Mouse (Mus musculus): ENCODE measurements around the gene Habp2. TPM values are rescaled to one million over a fixed set of nuclear protein-coding genes. Genes with fewer than 3 reads are reported as not detected.

The Habp2 gene
- polyA plus RNA-seq, 1 experiment = not detected

- Histone ChIP-seq H3K4me1 (peaks cover 5% of the 10 kb centered on the region), H3K9me3 (no peaks in the 10 kb centered on the region), H3K36me3 (replicated peaks; ENCODE audit: low read length) (no peaks in the 10 kb centered on the region), H3K4me3 (replicated peaks) (no peak overlapping the region), H3K27me3 (replicated peaks) (peaks cover 28% of the 10 kb centered on the region)
- no peak for TF ChIP-seq GATA1 (IDR thresholded peaks at IDR 0.05; ENCODE audit: borderline replicate concordance, low read length)
- TF ChIP-seq FLI1 (IDR thresholded peaks at IDR 0.05; ENCODE audit: low read length) = no peak
Measured at GRCm38 (mm10) chr19:56321303-56321920, 34.5 kb downstream of the Habp2 start.

DNA sequence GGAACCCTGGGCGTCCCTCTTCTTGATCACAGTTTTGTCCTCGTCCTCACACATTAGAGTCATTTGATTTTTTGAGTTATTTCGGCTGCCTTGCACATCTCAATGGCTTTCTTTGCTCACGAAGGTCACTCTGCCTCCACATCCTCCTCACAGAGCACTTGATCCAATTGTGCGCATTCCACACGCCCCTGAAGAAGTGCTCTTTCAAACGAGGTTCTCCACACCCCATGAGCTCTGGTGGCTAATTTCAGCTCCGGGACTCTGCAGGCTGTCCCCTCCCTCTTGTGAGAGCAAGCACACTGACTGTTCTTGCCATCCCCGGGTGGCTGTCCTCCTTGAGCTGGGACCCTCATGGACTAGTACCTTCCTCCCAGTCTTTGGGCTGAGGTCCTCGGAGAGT, 38.7 kb downstream of the Habp2 start:
- H3K36me3 ChIP-seq (replicated peaks; ENCODE audit: low read length) = no peaks in the 10 kb centered on the region
- peaks cover 12% of the 10 kb centered on the region for H3K27me3 ChIP-seq (replicated peaks)
- no peaks in the 10 kb centered on the region for H3K4me1 ChIP-seq
- H3K9me3 ChIP-seq = no peaks in the 10 kb centered on the region
- TF ChIP-seq FLI1 (IDR thresholded peaks at IDR 0.05; ENCODE audit: low read length) = no peak
- no peak for TF ChIP-seq GATA1 (IDR thresholded peaks at IDR 0.05; ENCODE audit: borderline replicate concordance, low read length)
- H3K4me3 ChIP-seq (replicated peaks) = no peak overlapping the region

DNA sequence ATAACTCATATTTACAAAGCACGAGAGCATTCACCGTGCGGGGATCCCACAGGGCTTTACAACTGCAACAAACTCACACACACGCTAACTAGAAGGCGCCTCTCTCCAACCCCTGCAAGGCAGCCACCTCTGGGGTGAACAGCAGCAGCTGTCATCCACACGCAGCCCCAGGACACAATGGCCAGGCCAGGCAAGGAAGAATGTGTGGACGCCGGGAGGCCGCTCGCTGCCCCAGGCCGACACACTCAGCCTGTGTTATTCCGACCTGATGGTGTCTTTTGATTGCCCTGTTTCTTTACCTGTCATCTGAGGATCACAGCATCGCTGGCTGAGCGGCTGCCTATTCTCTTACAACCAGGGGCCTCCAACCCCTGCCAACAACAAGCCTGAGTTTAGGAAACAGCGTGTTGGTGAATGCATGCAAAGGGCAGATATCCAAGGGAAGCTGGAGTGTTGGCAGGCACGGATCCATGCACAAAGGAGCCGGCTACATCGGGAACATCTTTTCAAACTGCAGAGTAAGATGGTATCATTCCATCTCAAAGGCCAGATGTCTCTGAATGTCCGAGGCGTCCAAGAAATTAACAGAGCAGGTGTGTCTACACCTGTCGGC, 39.4 kb downstream of the Habp2 start:
- Histone ChIP-seq H3K36me3 (replicated peaks; ENCODE audit: low read length) (no peaks in the 10 kb centered on the region), H3K4me3 (replicated peaks) (no peak overlapping the region), H3K27me3 (replicated peaks) (peaks cover 10% of the 10 kb centered on the region), H3K9me3 (no peaks in the 10 kb centered on the region), H3K4me1 (no peaks in the 10 kb centered on the region)
- no peak for TF ChIP-seq GATA1 (IDR thresholded peaks at IDR 0.05; ENCODE audit: borderline replicate concordance, low read length)
- TF ChIP-seq FLI1 (IDR thresholded peaks at IDR 0.05; ENCODE audit: low read length) = no peak

DNA sequence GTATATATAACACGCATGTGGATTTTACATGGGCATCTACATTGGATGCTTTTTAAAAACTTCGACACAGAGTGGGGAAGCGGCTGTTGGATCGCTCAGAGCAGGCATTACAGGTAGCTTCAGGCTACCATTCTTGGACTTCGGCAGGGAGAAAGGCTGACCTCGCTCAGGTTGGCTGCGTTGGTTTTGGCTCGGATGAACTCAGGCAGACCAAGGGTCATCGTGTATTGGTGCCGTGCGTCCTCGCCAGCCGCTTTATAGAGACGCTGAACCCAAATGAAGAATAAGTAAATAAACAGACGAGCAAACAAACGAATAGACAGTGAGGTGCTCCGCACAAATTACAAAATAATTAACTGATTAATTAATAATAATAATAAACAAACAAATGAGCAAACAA, 49.4 kb downstream of the Habp2 start:
- Histone ChIP-seq H3K9me3 (no peaks in the 10 kb centered on the region), H3K4me1 (peaks cover 3% of the 10 kb centered on the region; the same call in 1 of the 2 replicates), H3K27me3 (replicated peaks) (peaks cover 19% of the 10 kb centered on the region), H3K4me3 (replicated peaks) (no peak overlapping the region), H3K36me3 (replicated peaks; ENCODE audit: low read length) (no peaks in the 10 kb centered on the region)
- TF ChIP-seq FLI1 (IDR thresholded peaks at IDR 0.05; ENCODE audit: low read length) (no peak), GATA1 (IDR thresholded peaks at IDR 0.05; ENCODE audit: borderline replicate concordance, low read length) (no peak)

DNA sequence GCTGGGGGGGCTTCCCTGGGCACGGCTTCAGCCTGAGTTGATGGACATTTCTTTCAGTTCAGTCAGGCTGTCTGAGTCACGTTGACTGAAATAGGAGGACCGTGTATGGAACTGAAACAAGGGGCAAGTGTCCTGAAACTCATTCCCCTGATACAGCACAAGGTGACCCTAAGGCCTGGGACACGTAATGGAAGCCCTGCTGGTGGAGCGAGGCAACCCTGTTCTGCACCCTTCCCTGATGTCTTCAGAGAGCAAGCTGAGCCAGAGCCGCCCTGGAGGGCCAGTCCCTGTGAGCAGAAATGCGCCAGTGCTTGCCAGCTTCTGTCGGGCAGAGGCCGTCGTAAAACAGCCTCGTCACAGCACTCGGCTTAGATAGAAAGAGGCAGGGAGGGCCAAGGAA, 49.9 kb downstream of the Habp2 start:
- H3K4me3 ChIP-seq (replicated peaks) = no peak overlapping the region
- H3K36me3 ChIP-seq (replicated peaks; ENCODE audit: low read length) = no peaks in the 10 kb centered on the region
- no peaks in the 10 kb centered on the region for H3K9me3 ChIP-seq
- peaks cover 23% of the 10 kb centered on the region for H3K27me3 ChIP-seq (replicated peaks)
- TF ChIP-seq FLI1 (IDR thresholded peaks at IDR 0.05; ENCODE audit: low read length) = no peak
- no peak for TF ChIP-seq GATA1 (IDR thresholded peaks at IDR 0.05; ENCODE audit: borderline replicate concordance, low read length)
- H3K4me1 ChIP-seq = peaks cover 3% of the 10 kb centered on the region; the same call in 1 of the 2 replicates

GRCm38 (mm10) chr19:56342006-56342405, 55.1 kb downstream of the Habp2 start:
- TF ChIP-seq GATA1 (IDR thresholded peaks at IDR 0.05; ENCODE audit: borderline replicate concordance, low read length) (no peak), FLI1 (IDR thresholded peaks at IDR 0.05; ENCODE audit: low read length) (no peak)
- Histone ChIP-seq H3K4me1 (peaks cover 3% of the 10 kb centered on the region; the same call in 1 of the 2 replicates), H3K9me3 (no peaks in the 10 kb centered on the region), H3K36me3 (replicated peaks; ENCODE audit: low read length) (no peaks in the 10 kb centered on the region), H3K27me3 (replicated peaks) (peaks cover 36% of the 10 kb centered on the region), H3K4me3 (replicated peaks) (no peak overlapping the region)

DNA sequence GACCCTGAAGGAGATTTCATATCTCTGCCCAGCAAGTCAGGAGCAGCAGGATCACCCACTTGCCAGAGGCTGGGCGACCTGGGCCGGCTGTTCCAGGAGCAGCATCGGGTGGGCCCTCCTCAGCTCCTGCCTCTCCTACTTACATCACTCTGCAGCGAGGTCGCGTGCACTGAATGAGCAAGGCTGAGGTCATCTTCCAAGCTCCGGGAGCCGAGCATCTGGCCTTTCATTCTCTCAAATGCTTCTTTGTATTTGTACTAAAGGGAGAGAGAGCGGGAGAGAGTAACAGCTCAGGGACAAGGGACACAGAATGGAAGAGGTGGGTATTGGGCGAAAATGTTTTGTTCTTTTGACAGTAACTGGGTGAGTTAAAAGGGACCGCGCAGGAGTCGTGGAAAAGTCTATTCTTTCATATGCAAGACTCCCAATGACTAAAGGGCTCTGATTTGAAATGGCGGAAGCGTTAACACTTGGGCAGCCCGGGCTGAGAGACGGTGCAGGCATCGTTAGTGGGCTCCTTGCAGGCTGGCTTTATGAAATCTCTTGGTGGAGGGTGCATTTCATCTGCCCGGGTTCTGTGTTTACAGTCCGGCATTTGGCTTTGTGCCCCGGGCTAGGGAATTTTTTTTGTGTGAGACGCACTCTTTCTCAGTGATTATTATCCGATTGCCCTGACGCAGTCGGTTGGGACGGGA, 57.1 kb downstream of the Habp2 start:
- Histone ChIP-seq H3K9me3 (no peaks in the 10 kb centered on the region), H3K4me1 (peaks cover 3% of the 10 kb centered on the region; the same call in 1 of the 2 replicates), H3K4me3 (replicated peaks) (no peak overlapping the region), H3K27me3 (replicated peaks) (peaks cover 36% of the 10 kb centered on the region), H3K36me3 (replicated peaks; ENCODE audit: low read length) (no peaks in the 10 kb centered on the region)
- TF ChIP-seq FLI1 (IDR thresholded peaks at IDR 0.05; ENCODE audit: low read length) (no peak), GATA1 (IDR thresholded peaks at IDR 0.05; ENCODE audit: borderline replicate concordance, low read length) (no peak)

- no peaks in the 10 kb centered on the region for H3K4me1 ChIP-seq
- H3K36me3 ChIP-seq (replicated peaks; ENCODE audit: low read length) = no peaks in the 10 kb centered on the region
- TF ChIP-seq GATA1 (IDR thresholded peaks at IDR 0.05; ENCODE audit: borderline replicate concordance, low read length) (no peak), FLI1 (IDR thresholded peaks at IDR 0.05; ENCODE audit: low read length) (no peak)
- peaks cover 46% of the 10 kb centered on the region for H3K27me3 ChIP-seq (replicated peaks)
- no peaks in the 10 kb centered on the region for H3K9me3 ChIP-seq
- no peak overlapping the region for H3K4me3 ChIP-seq (replicated peaks)
Measured at GRCm38 (mm10) chr19:56346016-56346415, 59.1 kb downstream of the Habp2 start.

DNA sequence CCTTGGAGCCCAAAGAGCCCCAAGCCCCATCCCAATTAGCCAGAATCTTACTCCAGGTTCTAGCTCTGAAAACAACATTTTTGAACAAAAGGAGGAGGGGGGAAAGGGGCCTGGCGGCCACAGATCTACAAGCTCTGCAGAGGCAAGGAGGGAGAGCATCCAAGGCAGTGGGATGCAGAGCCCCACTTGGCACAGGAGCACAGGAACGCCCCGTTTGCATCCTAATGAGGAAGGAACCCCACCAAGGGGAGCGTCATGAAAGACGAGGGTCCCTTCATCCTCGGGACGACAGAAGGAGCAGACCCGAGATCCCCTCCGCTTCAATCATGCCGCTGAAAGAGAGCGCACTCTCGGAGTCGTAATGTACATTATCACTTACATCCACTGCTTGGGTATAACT, 59.8 kb downstream of the Habp2 start:
- peaks cover 39% of the 10 kb centered on the region for H3K27me3 ChIP-seq (replicated peaks)
- TF ChIP-seq FLI1 (IDR thresholded peaks at IDR 0.05; ENCODE audit: low read length) (no peak), GATA1 (IDR thresholded peaks at IDR 0.05; ENCODE audit: borderline replicate concordance, low read length) (no peak)
- no peaks in the 10 kb centered on the region for H3K9me3 ChIP-seq
- no peaks in the 10 kb centered on the region for H3K36me3 ChIP-seq (replicated peaks; ENCODE audit: low read length)
- no peaks in the 10 kb centered on the region for H3K4me1 ChIP-seq
- H3K4me3 ChIP-seq (replicated peaks) = no peak overlapping the region

GRCm38 (mm10) chr19:56349295-56349694, 62.4 kb downstream of the Habp2 start:
- Histone ChIP-seq H3K4me3 (replicated peaks) (no peak overlapping the region), H3K4me1 (no peaks in the 10 kb centered on the region), H3K36me3 (replicated peaks; ENCODE audit: low read length) (no peaks in the 10 kb centered on the region), H3K9me3 (peaks cover 12% of the 10 kb centered on the region), H3K27me3 (replicated peaks) (peaks cover 28% of the 10 kb centered on the region)
- TF ChIP-seq FLI1 (IDR thresholded peaks at IDR 0.05; ENCODE audit: low read length) (no peak), GATA1 (IDR thresholded peaks at IDR 0.05; ENCODE audit: borderline replicate concordance, low read length) (no peak)
